Mouse (Mus musculus): ENCODE results near the gene Fras1. TPM values are rescaled to one million over a fixed set of nuclear protein-coding genes. Genes with fewer than 3 reads are reported as not detected.

The Fras1 gene
- polyA plus RNA-seq, 1 experiment from 2014 or later: 20.0 TPM

GRCm38 (mm10) chr5:96620618-96621017 is 246.9 kb downstream of the Fras1 start:
- WGBS: 88% methylated on average over 5 of the region's 5 CpGs
- DNase-seq (ENCODE audit: low spot score): no peak
- no peak overlapping the region for H3K4me2 ChIP-seq (replicated peaks; ENCODE audit: low read depth, low read length)
- H3K27me3 ChIP-seq (ENCODE audit: control insufficient read depth, insufficient read depth, low read length): no peaks in the 10 kb centered on the region
- H3K4me3 ChIP-seq (ENCODE audit: low read depth, low read length): no peak overlapping the region
- no peak overlapping the region for H3K9ac ChIP-seq (ENCODE audit: low read depth, low read length)
- ATAC-seq (ENCODE audit: low FRiP score): no peak
- H3K36me3 ChIP-seq (ENCODE audit: control insufficient read depth, insufficient read depth, low read length): no peaks in the 10 kb centered on the region
- no peaks in the 10 kb centered on the region for H3K4me1 ChIP-seq (replicated peaks; ENCODE audit: control insufficient read depth, insufficient read depth, low read length)
- H3K27ac ChIP-seq (ENCODE audit: low read depth, low read length): no peak overlapping the region
- no peaks in the 10 kb centered on the region for H3K9me3 ChIP-seq (ENCODE audit: control insufficient read depth, low read length)

GRCm38 (mm10) chr5:96622604-96623352 is 249.0 kb downstream of the Fras1 start:
- 75% methylated on average over 5 of the region's 5 CpGs for WGBS
- H3K9me3 ChIP-seq (ENCODE audit: control insufficient read depth, low read length): no peaks in the 10 kb centered on the region
- H3K4me3 ChIP-seq (ENCODE audit: low read depth, low read length): no peak overlapping the region
- no peaks in the 10 kb centered on the region for H3K27me3 ChIP-seq (ENCODE audit: control insufficient read depth, insufficient read depth, low read length)
- H3K4me2 ChIP-seq (replicated peaks; ENCODE audit: low read depth, low read length): no peak overlapping the region
- H3K9ac ChIP-seq (ENCODE audit: low read depth, low read length): no peak overlapping the region
- no peak overlapping the region for H3K27ac ChIP-seq (ENCODE audit: low read depth, low read length)
- ATAC-seq (ENCODE audit: low FRiP score): no peak
- H3K4me1 ChIP-seq (replicated peaks; ENCODE audit: control insufficient read depth, insufficient read depth, low read length): no peaks in the 10 kb centered on the region
- no peaks in the 10 kb centered on the region for H3K36me3 ChIP-seq (ENCODE audit: control insufficient read depth, insufficient read depth, low read length)
- DNase-seq (ENCODE audit: low spot score): no peak

- Histone ChIP-seq H3K36me3 (ENCODE audit: control insufficient read depth, insufficient read depth, low read length) (no peaks in the 10 kb centered on the region), H3K4me1 (replicated peaks; ENCODE audit: control insufficient read depth, insufficient read depth, low read length) (no peaks in the 10 kb centered on the region), H3K4me3 (ENCODE audit: low read depth, low read length) (no peak overlapping the region), H3K9me3 (ENCODE audit: control insufficient read depth, low read length) (no peaks in the 10 kb centered on the region), H3K9ac (ENCODE audit: low read depth, low read length) (no peak overlapping the region), H3K27me3 (ENCODE audit: control insufficient read depth, insufficient read depth, low read length) (no peaks in the 10 kb centered on the region), H3K27ac (ENCODE audit: low read depth, low read length) (no peak overlapping the region), H3K4me2 (replicated peaks; ENCODE audit: low read depth, low read length) (no peak overlapping the region)
- DNase-seq (ENCODE audit: low spot score) (no peak), ATAC-seq (ENCODE audit: low FRiP score) (peak; percentile 79)
- 77% methylated on average over 8 of the region's 8 CpGs for WGBS
Observed at GRCm38 (mm10) chr5:96629851-96630250, 256.1 kb downstream of the Fras1 start.

- DNase-seq (ENCODE audit: low spot score) (peak; percentile 10), ATAC-seq (ENCODE audit: low FRiP score) (peak; percentile 57; the same call in 1 of the 2 replicates)
- no peak overlapping the region for H3K4me2 ChIP-seq (replicated peaks; ENCODE audit: low read depth, low read length)
- H3K4me1 ChIP-seq (replicated peaks; ENCODE audit: control insufficient read depth, insufficient read depth, low read length): no peaks in the 10 kb centered on the region
- H3K9me3 ChIP-seq (ENCODE audit: control insufficient read depth, low read length): no peaks in the 10 kb centered on the region
- no peak overlapping the region for H3K4me3 ChIP-seq (ENCODE audit: low read depth, low read length)
- no peaks in the 10 kb centered on the region for H3K36me3 ChIP-seq (ENCODE audit: control insufficient read depth, insufficient read depth, low read length)
- H3K27ac ChIP-seq (ENCODE audit: low read depth, low read length): no peak overlapping the region
- H3K9ac ChIP-seq (ENCODE audit: low read depth, low read length): no peak overlapping the region
- no peaks in the 10 kb centered on the region for H3K27me3 ChIP-seq (ENCODE audit: control insufficient read depth, insufficient read depth, low read length)
- WGBS: 66% methylated on average over 17 of the region's 17 CpGs
Observed at GRCm38 (mm10) chr5:96635146-96635862, 261.5 kb downstream of the Fras1 start.

GRCm38 (mm10) chr5:96635866-96636265 is 262.1 kb downstream of the Fras1 start:
- no peaks in the 10 kb centered on the region for H3K9me3 ChIP-seq (ENCODE audit: control insufficient read depth, low read length)
- H3K4me1 ChIP-seq (replicated peaks; ENCODE audit: control insufficient read depth, insufficient read depth, low read length): no peaks in the 10 kb centered on the region
- no peak for ATAC-seq (ENCODE audit: low FRiP score)
- H3K36me3 ChIP-seq (ENCODE audit: control insufficient read depth, insufficient read depth, low read length): no peaks in the 10 kb centered on the region
- DNase-seq (ENCODE audit: low spot score): no peak
- no peak overlapping the region for H3K4me3 ChIP-seq (ENCODE audit: low read depth, low read length)
- H3K9ac ChIP-seq (ENCODE audit: low read depth, low read length): no peak overlapping the region
- no peak overlapping the region for H3K4me2 ChIP-seq (replicated peaks; ENCODE audit: low read depth, low read length)
- no peak overlapping the region for H3K27ac ChIP-seq (ENCODE audit: low read depth, low read length)
- WGBS: 84% methylated on average over 5 of the region's 5 CpGs
- no peaks in the 10 kb centered on the region for H3K27me3 ChIP-seq (ENCODE audit: control insufficient read depth, insufficient read depth, low read length)

- 86% methylated on average over 6 of the region's 6 CpGs for WGBS
Observed at GRCm38 (mm10) chr5:96639213-96639910, 265.6 kb downstream of the Fras1 start.

GRCm38 (mm10) chr5:96641297-96641696 is 267.5 kb downstream of the Fras1 start:
- Histone ChIP-seq H3K9ac (ENCODE audit: low read depth, low read length) (no peak overlapping the region), H3K36me3 (ENCODE audit: control insufficient read depth, insufficient read depth, low read length) (no peaks in the 10 kb centered on the region), H3K4me2 (replicated peaks; ENCODE audit: low read depth, low read length) (no peak overlapping the region), H3K27ac (ENCODE audit: low read depth, low read length) (no peak overlapping the region), H3K9me3 (ENCODE audit: control insufficient read depth, low read length) (no peaks in the 10 kb centered on the region), H3K4me3 (ENCODE audit: low read depth, low read length) (no peak overlapping the region), H3K27me3 (ENCODE audit: control insufficient read depth, insufficient read depth, low read length) (no peaks in the 10 kb centered on the region), H3K4me1 (replicated peaks; ENCODE audit: control insufficient read depth, insufficient read depth, low read length) (no peaks in the 10 kb centered on the region)
- WGBS: 89% methylated on average over 2 of the region's 2 CpGs
- DNase-seq (ENCODE audit: low spot score) (no peak), ATAC-seq (ENCODE audit: low FRiP score) (no peak)

More at GRCm38 (mm10) chr5:96639213-96639910, 265.6 kb downstream of the Fras1 start:
- Histone ChIP-seq H3K9me3 (ENCODE audit: control insufficient read depth, low read length) (no peaks in the 10 kb centered on the region), H3K4me3 (ENCODE audit: low read depth, low read length) (no peak overlapping the region), H3K4me1 (replicated peaks; ENCODE audit: control insufficient read depth, insufficient read depth, low read length) (no peaks in the 10 kb centered on the region), H3K27me3 (ENCODE audit: control insufficient read depth, insufficient read depth, low read length) (no peaks in the 10 kb centered on the region), H3K4me2 (replicated peaks; ENCODE audit: low read depth, low read length) (no peak overlapping the region), H3K36me3 (ENCODE audit: control insufficient read depth, insufficient read depth, low read length) (no peaks in the 10 kb centered on the region), H3K9ac (ENCODE audit: low read depth, low read length) (no peak overlapping the region), H3K27ac (ENCODE audit: low read depth, low read length) (no peak overlapping the region)
- no peak for ATAC-seq (ENCODE audit: low FRiP score)
- DNase-seq (ENCODE audit: low spot score): no peak

- Histone ChIP-seq H3K27ac (ENCODE audit: low read depth, low read length) (no peak overlapping the region), H3K4me1 (replicated peaks; ENCODE audit: control insufficient read depth, insufficient read depth, low read length) (no peaks in the 10 kb centered on the region), H3K36me3 (ENCODE audit: control insufficient read depth, insufficient read depth, low read length) (no peaks in the 10 kb centered on the region), H3K4me2 (replicated peaks; ENCODE audit: low read depth, low read length) (no peak overlapping the region), H3K9me3 (ENCODE audit: control insufficient read depth, low read length) (no peaks in the 10 kb centered on the region), H3K9ac (ENCODE audit: low read depth, low read length) (no peak overlapping the region), H3K4me3 (ENCODE audit: low read depth, low read length) (no peak overlapping the region), H3K27me3 (ENCODE audit: control insufficient read depth, insufficient read depth, low read length) (no peaks in the 10 kb centered on the region)
- no peak for DNase-seq (ENCODE audit: low spot score)
- WGBS: 88% methylated on average over 4 of the region's 4 CpGs
- ATAC-seq (ENCODE audit: low FRiP score): no peak
Observed at GRCm38 (mm10) chr5:96675676-96676075, 301.9 kb downstream of the Fras1 start.

Data from hindbrain, embryonic 11.5 days (tissue).